Comparison of ENCODE assay signal across 24 mouse cellular contexts in genomic region chr6:141455335-141455734, GRCm38 (mm10).
DNase-seq lines count a peak whose midpoint lies in the region; ATAC-seq and TF ChIP-seq lines count a peak whose summit lies in the region.
"Had no signal": no experiment of that assay in that cellular context is flagged by ENCODE, and none has a peak within 500 bp of the region (broad histone marks: within the 10 kb centered on the region; RNA-seq: fewer than 3 reads in every experiment).

No protein-coding gene starts in this region.

- no peak overlapping the region for H3K4me3 ChIP-seq in hindbrain, embryonic 11.5 days (ENCODE audit: low read depth, low read length)
- no peak overlapping the region for H3K4me3 ChIP-seq in hindbrain, postnatal 0 days (ENCODE audit: low read length)
- no peak overlapping the region for H3K4me3 ChIP-seq in kidney, embryonic 15.5 days (replicated peaks)
- H3K4me3 ChIP-seq in kidney, postnatal 0 days (replicated peaks; ENCODE audit: low read depth, low read length): no peak overlapping the region
- no peak overlapping the region for H3K4me3 ChIP-seq in kidney, adult 2 months (ENCODE audit: insufficient read depth, low read depth, low read length)
- H3K4me3 ChIP-seq: embryonic facial prominence, embryonic 10.5 days; embryonic facial prominence, embryonic 12.5 days; forebrain, embryonic 13.5 days had no signal

- no peaks in the 10 kb centered on the region for H3K9me3 ChIP-seq in hindbrain, embryonic 11.5 days (ENCODE audit: control insufficient read depth, low read length)
- H3K9me3 ChIP-seq in hindbrain, postnatal 0 days (ENCODE audit: low read length): no peaks in the 10 kb centered on the region
- no peaks in the 10 kb centered on the region for H3K9me3 ChIP-seq in kidney, embryonic 15.5 days (replicated peaks)
- no peaks in the 10 kb centered on the region for H3K9me3 ChIP-seq in kidney, postnatal 0 days (replicated peaks; ENCODE audit: low read length)
- H3K9me3 ChIP-seq: embryonic facial prominence, embryonic 10.5 days; embryonic facial prominence, embryonic 12.5 days; forebrain, embryonic 13.5 days had no signal

- no peaks in the 10 kb centered on the region for H3K36me3 ChIP-seq in hindbrain, embryonic 11.5 days (ENCODE audit: control insufficient read depth, insufficient read depth, low read length)
- no peaks in the 10 kb centered on the region for H3K36me3 ChIP-seq in hindbrain, postnatal 0 days (ENCODE audit: insufficient read depth, low read length)
- 0 out of 2 replicates have a peak, but pooled peaks cover 6% of the 10 kb centered on the region for H3K36me3 ChIP-seq in kidney, embryonic 15.5 days
- H3K36me3 ChIP-seq in kidney, postnatal 0 days (ENCODE audit: insufficient read depth, low read length): no peaks in the 10 kb centered on the region
- no peaks in the 10 kb centered on the region for H3K36me3 ChIP-seq in kidney, adult 2 months (ENCODE audit: control insufficient read depth, insufficient read depth, low read length)
- H3K36me3 ChIP-seq: embryonic facial prominence, embryonic 10.5 days; embryonic facial prominence, embryonic 12.5 days; G1E had no signal

- no peak for TF ChIP-seq CTCF in hindbrain, postnatal 0 days (IDR thresholded peaks at IDR 0.05; ENCODE audit: low read depth)
- peak; percentile 3; the same call in 1 of the 2 replicates for TF ChIP-seq CTCF in kidney, postnatal 0 days (IDR thresholded peaks at IDR 0.05; ENCODE audit: low read depth)
- TF ChIP-seq CTCF in kidney, adult 2 months (conservative IDR thresholded peaks at IDR 0.05; ENCODE audit: insufficient read depth, insufficient read length, low read depth, low read length): no peak

- TF ChIP-seq POLR2A in kidney, adult 2 months (IDR thresholded peaks at IDR 0.05; ENCODE audit: low read depth, low read length): no peak

- H3K27me3 ChIP-seq in hindbrain, embryonic 11.5 days (ENCODE audit: control insufficient read depth, insufficient read depth, low read length): no peaks in the 10 kb centered on the region
- H3K27me3 ChIP-seq in hindbrain, postnatal 0 days (ENCODE audit: insufficient read depth, low read length): no peaks in the 10 kb centered on the region
- H3K27me3 ChIP-seq in kidney, embryonic 15.5 days: no peaks in the 10 kb centered on the region
- H3K27me3 ChIP-seq in kidney, postnatal 0 days (ENCODE audit: insufficient read depth, low read length): no peaks in the 10 kb centered on the region
- H3K27me3 ChIP-seq in kidney, adult 2 months (replicated peaks; ENCODE audit: control insufficient read depth, insufficient read depth, low read length): no peaks in the 10 kb centered on the region
- H3K27me3 ChIP-seq: CH12.LX; embryonic facial prominence, embryonic 12.5 days; forebrain, embryonic 13.5 days; Patski had no signal

- no peak for DNase-seq in hindbrain, embryonic 11.5 days (ENCODE audit: low spot score)
- DNase-seq in hindbrain, postnatal 0 days (ENCODE audit: low spot score): no peak
- DNase-seq in kidney, postnatal 10 days: no peak
- no peak for DNase-seq in kidney, postnatal 0 days (ENCODE audit: low spot score)
- no peak for DNase-seq in kidney, adult 2 months
- DNase-seq in lung, postnatal 10 days: peak; percentile 5
- no peak for DNase-seq in lung, adult 18-20 months
- DNase-seq: adrenal gland, adult 8-10 months; adrenal gland, postnatal 14 days; adrenal gland, postnatal 36 days; B cell, adult 2 months; cerebellum, adult 11-12 months; cerebellum, adult 2 months; cerebellum, adult 9-10 months; cerebellum, postnatal 25 days had no signal

- no peak overlapping the region for H3K27ac ChIP-seq in hindbrain, embryonic 11.5 days (ENCODE audit: low read depth, low read length)
- H3K27ac ChIP-seq in hindbrain, postnatal 0 days: no peak overlapping the region
- H3K27ac ChIP-seq in kidney, embryonic 15.5 days: peak overlapping the region; percentile 56; the same call in 1 of the 2 replicates
- no peak overlapping the region for H3K27ac ChIP-seq in kidney, postnatal 0 days
- H3K27ac ChIP-seq in kidney, adult 2 months (ENCODE audit: insufficient read depth, low read depth, low read length): no peak overlapping the region
- H3K27ac ChIP-seq: embryonic facial prominence, embryonic 10.5 days; embryonic facial prominence, embryonic 12.5 days; forebrain, embryonic 13.5 days had no signal

- WGBS in hindbrain, embryonic 11.5 days: 80% methylated on average over 5 of the region's 5 CpGs
- WGBS in hindbrain, postnatal 0 days: 81% methylated on average over 5 of the region's 5 CpGs
- whole genome bisulfite sequencing in kidney, embryonic 15.5 days: 60% methylated on average over 5 of the region's 5 CpGs
- WGBS in kidney, postnatal 0 days: 50% methylated on average over 5 of the region's 5 CpGs
- 53% methylated on average over 5 of the region's 5 CpGs for WGBS in kidney, adult 2 months

- H3K9ac ChIP-seq in hindbrain, embryonic 11.5 days (ENCODE audit: low read depth, low read length): no peak overlapping the region
- no peak overlapping the region for H3K9ac ChIP-seq in hindbrain, postnatal 0 days (replicated peaks; ENCODE audit: low read length)
- no peak overlapping the region for H3K9ac ChIP-seq in kidney, embryonic 15.5 days
- no peak overlapping the region for H3K9ac ChIP-seq in kidney, postnatal 0 days (ENCODE audit: low read depth, low read length)
- H3K9ac ChIP-seq: embryonic facial prominence, embryonic 12.5 days; forebrain, embryonic 13.5 days had no signal

- no peaks in the 10 kb centered on the region for H3K4me1 ChIP-seq in hindbrain, embryonic 11.5 days (replicated peaks; ENCODE audit: control insufficient read depth, insufficient read depth, low read length)
- no peaks in the 10 kb centered on the region for H3K4me1 ChIP-seq in hindbrain, postnatal 0 days (ENCODE audit: insufficient read depth, low read length)
- peaks cover 10% of the 10 kb centered on the region for H3K4me1 ChIP-seq in kidney, embryonic 15.5 days
- H3K4me1 ChIP-seq in kidney, postnatal 0 days (replicated peaks; ENCODE audit: insufficient read depth, low read length): 0 out of 2 replicates have a peak, but pooled peaks cover 3% of the 10 kb centered on the region
- no peaks in the 10 kb centered on the region for H3K4me1 ChIP-seq in kidney, adult 2 months (ENCODE audit: control insufficient read depth, insufficient read depth, low read length)
- H3K4me1 ChIP-seq: embryonic facial prominence, embryonic 10.5 days; embryonic facial prominence, embryonic 12.5 days; forebrain, embryonic 13.5 days had no signal

- no peak overlapping the region for H3K4me2 ChIP-seq in hindbrain, embryonic 11.5 days (replicated peaks; ENCODE audit: low read depth, low read length)
- no peak overlapping the region for H3K4me2 ChIP-seq in hindbrain, postnatal 0 days (ENCODE audit: low read depth, low read length)
- H3K4me2 ChIP-seq in kidney, embryonic 15.5 days: 0 out of 2 replicates have a peak overlapping the region, but pooled peaks have one; percentile 25
- no peak overlapping the region for H3K4me2 ChIP-seq in kidney, postnatal 0 days (ENCODE audit: low read length)
- H3K4me2 ChIP-seq: embryonic facial prominence, embryonic 12.5 days; forebrain, embryonic 13.5 days had no signal

- ATAC-seq in hindbrain, embryonic 11.5 days (ENCODE audit: low FRiP score): peak; percentile 19; the same call in 1 of the 2 replicates
- ATAC-seq in hindbrain, postnatal 0 days: no peak
- ATAC-seq in kidney, embryonic 15.5 days (replicated peaks; ENCODE audit: low FRiP score): peak; percentile 47; the same call in 1 of the 2 replicates
- 0 out of 2 replicates have a peak, but pooled peaks have one; percentile 33 for ATAC-seq in kidney, postnatal 0 days (replicated peaks; ENCODE audit: low FRiP score, low read depth)
- ATAC-seq: activated CD4-positive, CD25-positive, alpha-beta regulatory T cell, adult 4 months; CD4-positive, CD25-positive, alpha-beta regulatory T cell, adult 4 months; forebrain, embryonic 13.5 days; Patski had no signal
